Mouse (Mus musculus) myocyte (in vitro differentiated cells): ENCODE measurements around the gene Mgmt.

ENCODE experiments used
- POLR2A ChIP-seq: IDR thresholded peaks from one replicate; pipeline ENCODE4 v1.6.1; 2011; ENCODE audit warnings: low read depth, mild to moderate bottlenecking, control low read depth, moderate library complexity; ENCODE audit not compliant: insufficient read length
- USF1 ChIP-seq: IDR thresholded peaks from one replicate; pipeline ENCODE4 v1.6.1; 2011; ENCODE audit warnings: low read depth, mild to moderate bottlenecking, control low read depth, moderate library complexity

DNA sequence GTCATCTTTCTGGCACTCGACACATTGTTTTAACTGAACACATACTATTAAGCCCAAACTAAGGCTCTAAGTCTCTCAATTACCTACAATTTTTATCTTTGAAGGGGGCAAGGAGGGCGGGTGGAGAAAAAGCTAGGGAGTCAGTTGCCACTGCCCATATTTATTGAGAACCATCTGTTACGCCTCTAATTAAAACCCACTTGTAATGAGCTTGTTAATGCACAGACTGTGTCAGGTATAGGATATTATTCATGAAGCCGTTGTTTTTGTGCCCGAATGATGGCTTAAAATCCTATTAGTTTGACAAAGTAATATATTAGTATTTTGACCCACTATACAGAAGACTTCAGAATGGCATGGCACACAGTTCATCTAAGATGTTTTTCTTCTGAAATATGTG, 49.6 kb upstream of the Mgmt start:
- TF ChIP-seq USF1, result no peak
- TF ChIP-seq POLR2A, result no peak
